Mouse (Mus musculus): Measurements from ENCODE around the gene Nfatc3. TPM values are rescaled to one million over a fixed set of nuclear protein-coding genes. Genes with fewer than 3 reads are reported as not detected.
A peak's percentile ranks its signal among the peaks of the same experiment; 100 is the strongest.

The Nfatc3 gene
- polyA plus RNA-seq, 1 experiment from 2014 or later = 4.5 TPM

DNA sequence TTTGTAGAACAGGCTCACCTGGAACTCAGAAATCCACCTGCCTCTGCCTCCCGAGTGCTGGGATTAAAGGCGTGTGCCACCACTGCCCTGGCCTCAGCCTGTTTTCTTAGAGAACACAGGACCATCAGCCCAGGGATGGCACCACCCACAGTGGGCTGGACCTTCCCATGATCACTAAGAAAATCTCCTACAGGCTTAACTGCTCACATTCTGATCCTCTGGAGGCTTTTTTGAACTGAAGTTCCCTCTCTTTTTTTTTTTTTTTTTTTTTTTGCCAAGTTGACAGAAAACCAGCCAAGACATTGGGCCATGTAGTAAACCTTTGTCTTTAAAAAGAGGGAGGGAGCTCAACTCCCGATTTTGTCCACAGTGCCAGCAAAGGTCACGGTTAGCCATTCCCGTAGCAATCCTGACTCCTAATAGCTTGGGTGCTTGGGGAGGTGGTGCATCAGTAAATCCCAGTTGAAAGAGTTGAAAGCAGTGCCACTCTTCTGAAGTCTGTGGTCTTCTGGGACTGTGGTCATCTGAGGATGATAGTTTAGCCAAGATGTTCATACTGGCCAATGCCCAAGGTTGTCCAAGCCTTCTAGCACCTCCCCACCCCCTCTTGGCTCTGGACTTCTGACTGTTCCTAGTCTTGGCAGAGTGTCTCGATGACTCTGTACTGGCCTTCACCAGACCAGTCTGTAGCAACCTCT is 89.4 kb downstream of the Nfatc3 start:
- no peak overlapping the region for H3K27ac ChIP-seq (ENCODE audit: low read length)
- no peaks in the 10 kb centered on the region for H3K27me3 ChIP-seq (replicated peaks; ENCODE audit: control insufficient read depth, insufficient read depth, low read length)
- H3K4me2 ChIP-seq (ENCODE audit: low read depth, low read length) = no peak overlapping the region
- H3K4me3 ChIP-seq (ENCODE audit: low read length) = no peak overlapping the region
- H3K36me3 ChIP-seq (ENCODE audit: control insufficient read depth, insufficient read depth, low read length) = no peaks in the 10 kb centered on the region
- H3K4me1 ChIP-seq (ENCODE audit: control insufficient read depth, insufficient read depth, low read length) = peaks cover 10% of the 10 kb centered on the region
- H3K9ac ChIP-seq (ENCODE audit: low read depth, low read length) = no peak overlapping the region
- no peak for ATAC-seq
- 87% methylated on average over 6 of the region's 6 CpGs for WGBS
- no peaks in the 10 kb centered on the region for H3K9me3 ChIP-seq (ENCODE audit: control insufficient read depth, low read length)

DNA sequence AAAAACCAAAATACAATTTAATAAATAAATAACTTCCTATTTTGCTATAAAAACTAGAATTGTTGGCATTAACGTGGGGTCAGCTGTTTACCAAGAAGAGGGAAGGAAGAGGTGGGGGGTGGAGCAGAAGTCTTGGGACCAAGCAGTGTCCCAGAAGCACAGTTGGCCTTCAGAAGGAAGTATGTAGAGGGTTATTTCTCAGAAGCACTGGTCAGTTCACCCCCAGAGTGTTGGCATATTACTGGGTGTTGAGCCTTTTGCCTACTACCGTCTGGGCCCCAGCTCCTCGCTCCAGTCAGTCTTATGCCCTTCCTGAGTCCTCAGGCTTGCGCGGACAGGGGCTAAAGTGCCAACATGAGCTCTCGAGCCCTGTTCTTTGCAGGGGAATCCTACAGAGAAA is 90.4 kb downstream of the Nfatc3 start:
- no peak overlapping the region for H3K4me2 ChIP-seq (ENCODE audit: low read depth, low read length)
- no peak overlapping the region for H3K9ac ChIP-seq (ENCODE audit: low read depth, low read length)
- 85% methylated on average over 6 of the region's 6 CpGs for WGBS
- H3K4me1 ChIP-seq (ENCODE audit: control insufficient read depth, insufficient read depth, low read length) = peaks cover 10% of the 10 kb centered on the region
- H3K36me3 ChIP-seq (ENCODE audit: control insufficient read depth, insufficient read depth, low read length) = no peaks in the 10 kb centered on the region
- H3K9me3 ChIP-seq (ENCODE audit: control insufficient read depth, low read length) = no peaks in the 10 kb centered on the region
- no peaks in the 10 kb centered on the region for H3K27me3 ChIP-seq (replicated peaks; ENCODE audit: control insufficient read depth, insufficient read depth, low read length)
- no peak overlapping the region; the same call in 1 of the 2 replicates for H3K27ac ChIP-seq (ENCODE audit: low read length)
- no peak overlapping the region for H3K4me3 ChIP-seq (ENCODE audit: low read length)
- no peak for ATAC-seq

DNA sequence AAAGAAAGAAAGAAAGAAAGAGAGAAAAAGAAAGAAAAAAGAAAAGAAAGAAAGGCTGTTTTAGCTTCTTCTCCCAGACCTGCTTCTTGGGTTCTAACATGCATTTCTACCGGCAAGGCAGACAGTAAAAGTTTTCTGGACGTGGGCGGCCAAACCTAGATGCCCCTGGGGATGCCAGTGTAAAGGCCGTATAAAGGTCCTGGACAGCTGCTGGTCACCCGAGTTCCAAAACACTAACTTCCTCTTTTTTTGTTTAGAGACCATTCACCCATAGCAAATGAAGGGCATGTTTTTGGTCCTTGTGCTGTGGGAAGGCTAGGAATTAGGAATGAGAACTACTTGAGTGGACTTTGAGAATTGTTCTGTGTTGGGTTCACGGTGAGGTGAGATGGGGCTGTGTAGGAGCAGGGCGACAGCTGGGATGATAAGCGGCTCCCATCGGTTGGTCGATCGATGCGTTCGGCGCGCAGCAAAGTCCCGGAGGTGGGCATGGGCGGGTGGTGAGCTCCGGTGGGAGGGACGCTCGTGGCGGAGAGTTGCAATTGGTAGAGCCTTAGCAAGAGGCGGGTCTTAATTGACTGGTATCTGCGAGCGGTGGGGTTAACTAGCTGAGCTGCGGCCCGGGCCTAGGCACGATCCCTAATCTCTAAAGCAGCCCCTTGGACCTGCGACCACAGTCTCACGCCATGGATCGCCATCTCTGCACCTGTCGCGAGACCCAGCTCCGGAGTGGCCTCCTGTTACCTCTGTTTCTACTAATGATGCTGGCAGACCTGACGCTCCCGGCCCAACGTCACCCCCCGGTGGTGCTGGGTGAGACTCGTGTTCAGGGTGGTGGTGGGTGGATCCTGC is 91.4 kb downstream of the Nfatc3 start, which contains the start of gene Pla2g15:
Gene Pla2g15, plus strand, starts transcription at position 599 of the 852 bp plus-strand sequence.
- 1% methylated on average over 38 of the region's 38 CpGs for WGBS
- Histone ChIP-seq H3K9ac (ENCODE audit: low read depth, low read length) (peak within 1 kb of the TSS; percentile 81), H3K9me3 (ENCODE audit: control insufficient read depth, low read length) (no peaks in the 10 kb centered on the region), H3K4me2 (ENCODE audit: low read depth, low read length) (peak within 1 kb of the TSS; percentile 81), H3K27ac (ENCODE audit: low read length) (peak within 1 kb of the TSS; percentile 54; the same call in 1 of the 2 replicates), H3K36me3 (ENCODE audit: control insufficient read depth, insufficient read depth, low read length) (no peaks in the 10 kb centered on the region), H3K4me3 (ENCODE audit: low read length) (peak within 1 kb of the TSS; percentile 87), H3K27me3 (replicated peaks; ENCODE audit: control insufficient read depth, insufficient read depth, low read length) (no peaks in the 10 kb centered on the region), H3K4me1 (ENCODE audit: control insufficient read depth, insufficient read depth, low read length) (peaks cover 10% of the 10 kb centered on the region)
- peak; percentile 97 for ATAC-seq

DNA sequence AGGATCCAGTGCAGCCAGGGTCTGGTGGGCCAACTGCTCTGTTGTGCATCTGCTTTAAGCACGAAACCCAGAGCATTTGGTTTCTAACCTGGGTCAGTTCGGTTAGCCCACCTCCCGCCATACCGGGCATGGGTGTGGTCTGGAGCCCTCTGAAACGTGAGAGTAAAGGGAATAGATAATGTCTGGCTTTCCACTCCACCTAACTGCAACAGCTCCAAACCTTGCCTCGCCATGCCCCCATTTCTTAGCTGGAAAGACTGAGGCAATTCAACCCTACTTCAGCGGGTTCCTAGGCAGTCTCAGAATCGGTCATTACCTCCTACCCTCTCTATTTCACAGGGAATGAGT is 92.0 kb downstream of the Nfatc3 start:
- peaks cover 10% of the 10 kb centered on the region for H3K4me1 ChIP-seq (ENCODE audit: control insufficient read depth, insufficient read depth, low read length)
- peak overlapping the region; percentile 87 for H3K4me3 ChIP-seq (ENCODE audit: low read length)
- peak overlapping the region; percentile 81 for H3K4me2 ChIP-seq (ENCODE audit: low read depth, low read length)
- H3K27me3 ChIP-seq (replicated peaks; ENCODE audit: control insufficient read depth, insufficient read depth, low read length) = no peaks in the 10 kb centered on the region
- WGBS = 18% methylated on average over 8 of the region's 8 CpGs
- no peak for ATAC-seq
- no peaks in the 10 kb centered on the region for H3K9me3 ChIP-seq (ENCODE audit: control insufficient read depth, low read length)
- peak overlapping the region; percentile 54; the same call in 1 of the 2 replicates for H3K27ac ChIP-seq (ENCODE audit: low read length)
- peak overlapping the region; percentile 81 for H3K9ac ChIP-seq (ENCODE audit: low read depth, low read length)
- H3K36me3 ChIP-seq (ENCODE audit: control insufficient read depth, insufficient read depth, low read length) = no peaks in the 10 kb centered on the region

DNA sequence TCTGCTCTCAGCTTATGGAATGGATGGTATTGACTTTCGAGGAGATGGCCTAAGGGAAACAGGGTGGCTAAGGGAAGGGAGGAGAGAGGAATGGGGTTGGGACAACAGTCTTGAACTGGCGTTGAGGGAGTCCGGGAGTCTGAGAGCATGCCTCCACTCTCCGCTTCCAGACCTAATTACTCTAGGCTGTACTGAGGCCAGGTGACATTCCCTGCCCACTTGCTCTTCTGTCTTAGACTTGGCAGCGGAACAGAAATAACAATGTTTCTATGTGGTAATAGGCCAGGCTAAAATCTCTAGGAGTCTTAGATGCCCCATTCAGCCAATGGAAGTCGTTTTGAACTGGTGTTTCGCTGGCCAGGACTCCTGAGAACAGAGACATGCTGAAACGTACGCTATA is 92.4 kb downstream of the Nfatc3 start:
- H3K4me3 ChIP-seq (ENCODE audit: low read length) = peak overlapping the region; percentile 87
- H3K27me3 ChIP-seq (replicated peaks; ENCODE audit: control insufficient read depth, insufficient read depth, low read length) = no peaks in the 10 kb centered on the region
- WGBS = 74% methylated on average over 9 of the region's 9 CpGs
- H3K27ac ChIP-seq (ENCODE audit: low read length) = no peak overlapping the region
- H3K9ac ChIP-seq (ENCODE audit: low read depth, low read length) = peak overlapping the region; percentile 81
- H3K4me2 ChIP-seq (ENCODE audit: low read depth, low read length) = peak overlapping the region; percentile 81
- H3K36me3 ChIP-seq (ENCODE audit: control insufficient read depth, insufficient read depth, low read length) = no peaks in the 10 kb centered on the region
- no peak for ATAC-seq
- no peaks in the 10 kb centered on the region for H3K9me3 ChIP-seq (ENCODE audit: control insufficient read depth, low read length)
- peaks cover 10% of the 10 kb centered on the region for H3K4me1 ChIP-seq (ENCODE audit: control insufficient read depth, insufficient read depth, low read length)

DNA sequence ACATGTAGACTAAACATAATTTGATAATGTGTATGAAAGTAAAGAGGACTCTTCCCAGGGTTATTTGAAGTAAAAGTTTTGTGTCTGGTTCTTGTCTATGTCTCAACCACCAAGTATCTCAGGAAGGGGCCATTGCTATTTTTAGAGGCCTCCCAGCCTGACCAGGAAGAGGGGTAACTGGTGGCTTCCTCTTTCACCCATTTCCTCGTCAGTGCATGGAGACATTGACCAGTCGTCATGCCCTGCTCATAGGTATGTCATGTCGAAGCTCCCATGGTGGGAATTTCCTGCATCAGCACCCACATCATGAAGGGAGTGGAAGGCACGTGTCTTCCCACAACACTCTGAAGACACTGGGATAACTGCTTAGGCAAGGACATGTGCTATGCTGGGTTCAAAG is 94.2 kb downstream of the Nfatc3 start:
- no peak overlapping the region for H3K4me3 ChIP-seq (ENCODE audit: low read length)
- no peaks in the 10 kb centered on the region for H3K27me3 ChIP-seq (replicated peaks; ENCODE audit: control insufficient read depth, insufficient read depth, low read length)
- H3K9ac ChIP-seq (ENCODE audit: low read depth, low read length) = no peak overlapping the region
- no peaks in the 10 kb centered on the region for H3K9me3 ChIP-seq (ENCODE audit: control insufficient read depth, low read length)
- no peaks in the 10 kb centered on the region for H3K36me3 ChIP-seq (ENCODE audit: control insufficient read depth, insufficient read depth, low read length)
- H3K4me1 ChIP-seq (ENCODE audit: control insufficient read depth, insufficient read depth, low read length) = peaks cover 10% of the 10 kb centered on the region
- H3K27ac ChIP-seq (ENCODE audit: low read length) = no peak overlapping the region
- H3K4me2 ChIP-seq (ENCODE audit: low read depth, low read length) = no peak overlapping the region
- 66% methylated on average over 4 of the region's 4 CpGs for WGBS
- no peak for ATAC-seq

DNA sequence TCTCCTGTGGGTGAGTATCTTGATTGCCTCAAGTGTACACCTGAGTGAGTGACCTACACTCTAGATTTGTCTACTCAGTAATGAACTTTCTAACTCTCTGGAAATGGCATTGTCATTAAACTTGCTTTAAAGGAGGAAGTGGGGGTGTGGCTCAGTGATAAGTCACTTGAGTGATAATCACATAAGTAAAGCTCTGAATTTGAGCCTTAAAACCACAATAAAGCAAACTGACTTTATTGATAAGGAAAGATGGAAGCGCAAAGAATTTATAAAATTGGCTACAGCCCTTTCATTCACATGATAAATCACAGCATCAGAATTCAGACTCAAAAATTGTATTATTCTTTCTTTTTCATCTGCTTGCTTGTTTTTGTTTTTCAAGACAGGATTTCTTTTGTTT is 98.8 kb downstream of the Nfatc3 start:
- Histone ChIP-seq H3K27me3 (replicated peaks; ENCODE audit: control insufficient read depth, insufficient read depth, low read length) (no peaks in the 10 kb centered on the region), H3K36me3 (ENCODE audit: control insufficient read depth, insufficient read depth, low read length) (0 out of 2 replicates have a peak, but pooled peaks cover 7% of the 10 kb centered on the region), H3K9me3 (ENCODE audit: control insufficient read depth, low read length) (no peaks in the 10 kb centered on the region), H3K27ac (ENCODE audit: low read length) (no peak overlapping the region), H3K4me3 (ENCODE audit: low read length) (no peak overlapping the region), H3K9ac (ENCODE audit: low read depth, low read length) (no peak overlapping the region), H3K4me2 (ENCODE audit: low read depth, low read length) (no peak overlapping the region), H3K4me1 (ENCODE audit: control insufficient read depth, insufficient read depth, low read length) (no peaks in the 10 kb centered on the region)
- ATAC-seq = no peak
- 77% methylated on average over 1 of the region's 1 CpGs for WGBS

DNA sequence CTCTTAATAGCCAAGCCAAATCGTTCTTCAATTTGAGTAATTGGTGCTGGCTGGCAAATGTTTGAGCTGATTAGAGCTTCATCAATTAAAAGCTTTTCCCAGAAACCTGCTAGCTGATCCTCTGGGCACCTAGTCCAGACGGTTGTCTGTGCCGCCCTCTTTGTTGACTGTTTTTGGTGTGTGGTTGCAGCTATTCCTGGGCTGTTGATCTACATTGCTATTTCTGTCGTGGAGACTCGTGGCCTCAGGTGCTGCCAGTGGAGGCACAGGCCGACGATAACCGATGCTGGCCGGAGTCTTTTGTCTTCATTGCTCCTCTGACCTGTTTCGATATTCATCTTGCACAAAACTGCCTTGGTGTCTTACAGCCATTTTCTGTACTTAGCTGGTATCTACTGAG is 99.7 kb downstream of the Nfatc3 start:
- no peak overlapping the region for H3K9ac ChIP-seq (ENCODE audit: low read depth, low read length)
- H3K27ac ChIP-seq (ENCODE audit: low read length) = no peak overlapping the region
- H3K4me3 ChIP-seq (ENCODE audit: low read length) = no peak overlapping the region
- H3K4me1 ChIP-seq (ENCODE audit: control insufficient read depth, insufficient read depth, low read length) = no peaks in the 10 kb centered on the region
- 91% methylated on average over 10 of the region's 10 CpGs for WGBS
- H3K4me2 ChIP-seq (ENCODE audit: low read depth, low read length) = no peak overlapping the region
- no peaks in the 10 kb centered on the region for H3K9me3 ChIP-seq (ENCODE audit: control insufficient read depth, low read length)
- H3K27me3 ChIP-seq (replicated peaks; ENCODE audit: control insufficient read depth, insufficient read depth, low read length) = no peaks in the 10 kb centered on the region
- H3K36me3 ChIP-seq (ENCODE audit: control insufficient read depth, insufficient read depth, low read length) = 0 out of 2 replicates have a peak, but pooled peaks cover 11% of the 10 kb centered on the region
- no peak for ATAC-seq

DNA sequence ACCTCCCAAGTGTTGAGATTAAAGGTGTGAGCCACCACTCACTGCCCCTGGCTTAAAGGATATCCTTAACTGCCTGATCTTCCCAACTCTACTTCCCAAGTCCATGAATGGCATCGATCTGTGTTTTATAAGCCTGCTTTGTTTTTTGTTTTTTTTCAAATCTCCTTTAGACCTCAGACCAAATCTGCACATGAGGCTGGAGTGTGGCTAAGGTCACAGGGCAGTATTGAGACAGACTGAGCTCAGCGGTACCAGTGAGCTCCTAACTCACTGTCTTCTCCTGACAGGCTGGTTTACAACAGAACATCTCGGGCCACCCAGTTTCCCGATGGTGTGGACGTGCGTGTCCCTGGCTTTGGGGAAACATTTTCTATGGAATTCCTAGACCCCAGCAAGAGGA is 101.2 kb downstream of the Nfatc3 start:
- Histone ChIP-seq H3K4me1 (ENCODE audit: control insufficient read depth, insufficient read depth, low read length) (no peaks in the 10 kb centered on the region), H3K9ac (ENCODE audit: low read depth, low read length) (no peak overlapping the region), H3K36me3 (ENCODE audit: control insufficient read depth, insufficient read depth, low read length) (peaks cover 11% of the 10 kb centered on the region; the same call in 1 of the 2 replicates), H3K9me3 (ENCODE audit: control insufficient read depth, low read length) (no peaks in the 10 kb centered on the region), H3K4me3 (ENCODE audit: low read length) (no peak overlapping the region), H3K4me2 (ENCODE audit: low read depth, low read length) (no peak overlapping the region), H3K27me3 (replicated peaks; ENCODE audit: control insufficient read depth, insufficient read depth, low read length) (no peaks in the 10 kb centered on the region), H3K27ac (ENCODE audit: low read length) (no peak overlapping the region)
- ATAC-seq = no peak
- WGBS = 85% methylated on average over 6 of the region's 6 CpGs
